Mouse (Mus musculus): Measurements from ENCODE around the gene Sergef.

GRCm38 (mm10) chr7:46453930-46454679, 185.5 kb downstream of the Sergef start:
- TF ChIP-seq CTCF (IDR thresholded peaks at IDR 0.05; ENCODE audit: low read depth) (no peak), EP300 (IDR thresholded peaks at IDR 0.05; ENCODE audit: low read depth) (no peak)

Data from liver, embryonic 14.5 days (tissue).